Mouse (Mus musculus) adrenal gland, adult 8-10 months (tissue): Measurements from ENCODE around the gene Mrpl23. TPM values are rescaled to one million over a fixed set of nuclear protein-coding genes. Genes with fewer than 3 reads are reported as not detected.

Source experiments
- DNase-seq: peaks from one replicate; pipeline ENCODE4 v3.0.0; 2022
- total RNA-seq, 4 experiments: library from RNA; stranded (reverse); gene quantifications; 2 replicates each; pipeline ENCODE4 v1.2.4; 2022

The Mrpl23 gene
- total RNA-seq, 4 experiments from 2014 or later = 2.2 to 13.7 (median 4.8) TPM

DNA sequence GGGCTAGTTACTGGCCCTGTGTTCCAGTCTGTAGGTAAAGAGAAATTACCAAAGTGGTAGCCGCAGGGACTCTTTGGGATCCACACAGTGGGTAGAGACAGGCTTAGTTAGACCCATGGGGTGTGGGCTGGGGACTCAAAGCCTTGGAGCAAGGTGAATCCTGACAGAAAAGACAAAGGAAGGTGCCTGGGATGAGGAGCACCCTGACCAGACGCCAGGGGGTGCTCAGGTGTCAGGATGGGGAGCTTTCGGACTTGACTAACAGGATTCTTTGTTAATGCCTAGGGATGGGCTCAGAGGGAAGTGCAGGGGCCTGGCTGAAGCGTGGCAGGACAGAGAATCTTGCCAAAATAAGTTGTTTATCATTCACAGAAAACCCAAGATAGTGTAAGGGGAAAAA is 10.1 kb upstream of the Mrpl23 start:
- no peak for DNase-seq

DNA sequence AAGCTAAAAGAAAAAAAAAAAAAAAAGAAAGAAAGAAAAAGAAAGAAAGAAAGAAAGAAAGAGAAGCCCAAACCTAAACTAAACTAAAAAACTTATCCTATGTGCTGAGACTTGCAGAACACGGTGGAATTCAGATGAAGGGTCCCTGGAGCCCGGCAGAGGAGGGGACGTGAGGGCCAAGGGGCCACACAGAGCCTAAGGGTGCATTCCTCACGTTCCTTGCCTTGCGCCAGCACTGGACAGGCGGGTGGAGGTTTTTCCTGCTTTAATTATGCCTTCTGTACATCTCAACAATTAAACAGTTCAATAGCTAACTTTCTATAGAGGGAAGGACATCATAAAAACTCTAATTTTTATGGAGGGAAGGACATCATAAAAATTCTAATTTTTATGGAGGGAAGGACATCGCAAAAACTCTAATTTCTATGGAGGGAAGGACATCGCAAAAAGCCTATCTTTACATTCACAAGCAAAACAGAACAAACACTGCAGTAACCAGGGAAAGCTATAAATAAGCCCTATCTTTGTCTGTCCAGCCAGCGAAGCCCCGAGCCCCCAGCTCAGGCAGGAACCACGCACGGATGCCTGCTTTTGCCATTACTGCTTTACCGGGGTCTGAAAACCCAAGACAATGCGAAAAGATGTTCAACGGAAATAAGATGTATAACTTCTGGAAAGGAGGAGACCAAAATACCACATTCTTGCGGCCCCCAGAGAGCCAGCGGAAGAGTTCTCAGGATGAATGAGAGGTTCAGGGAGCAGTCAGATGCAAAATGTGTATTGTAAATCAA is 9.1 kb upstream of the Mrpl23 start:
- no peak for DNase-seq

GRCm38 (mm10) chr7:142525342-142526178 is 6.9 kb upstream of the Mrpl23 start:
- no peak for DNase-seq

DNA sequence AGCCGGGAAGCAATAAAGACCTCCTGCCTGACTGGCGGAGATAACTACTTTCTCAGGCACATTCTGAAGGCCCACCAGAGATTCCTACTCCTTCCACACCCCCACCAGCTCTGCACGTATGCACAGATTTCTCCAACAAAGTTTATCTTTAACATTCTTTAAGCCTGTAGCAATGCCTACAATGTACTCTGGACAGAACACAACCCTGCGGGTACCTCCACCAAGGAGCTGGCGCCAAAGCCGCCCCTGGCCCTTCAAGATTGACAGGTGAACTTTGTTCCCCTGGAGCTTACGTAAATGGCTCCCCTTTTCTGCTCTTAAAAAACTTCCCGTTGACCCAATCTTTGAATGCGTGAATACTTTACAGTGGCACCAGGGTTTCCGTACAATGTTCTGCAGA is 3.1 kb upstream of the Mrpl23 start:
- DNase-seq = no peak

DNA sequence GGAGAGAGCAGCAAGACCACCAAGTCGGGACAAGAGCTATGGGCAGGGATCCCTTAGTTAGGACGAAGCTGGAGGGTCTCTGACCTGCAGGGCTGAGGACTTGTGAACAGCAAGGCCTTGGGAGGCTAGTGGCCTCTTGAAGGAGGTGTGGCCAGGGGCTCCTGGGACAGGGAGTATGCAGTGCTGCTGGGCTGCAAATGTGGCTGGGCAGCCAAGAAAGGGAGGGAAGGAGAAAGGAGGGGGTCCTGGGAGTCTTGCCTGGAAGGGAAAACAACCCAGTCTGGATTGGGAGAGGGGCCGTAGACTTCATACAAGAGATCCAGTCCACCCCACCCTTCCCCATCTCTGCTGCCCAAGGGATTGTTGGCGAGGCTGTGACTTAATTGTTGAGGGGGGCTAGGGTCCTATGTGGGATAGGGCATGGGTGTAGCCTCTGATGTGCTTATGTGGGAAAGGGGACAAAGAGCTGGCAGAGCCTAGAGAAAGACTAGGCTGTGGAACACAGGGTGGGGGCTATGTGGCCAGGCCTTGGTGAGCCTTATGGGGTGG is 439 bp upstream of the Mrpl23 start:
- no peak for DNase-seq

- DNase-seq = peak; percentile 71
These were observed 771 bp downstream of the Mrpl23 start for GRCm38 (mm10) chr7:142533059-142533855.

DNA sequence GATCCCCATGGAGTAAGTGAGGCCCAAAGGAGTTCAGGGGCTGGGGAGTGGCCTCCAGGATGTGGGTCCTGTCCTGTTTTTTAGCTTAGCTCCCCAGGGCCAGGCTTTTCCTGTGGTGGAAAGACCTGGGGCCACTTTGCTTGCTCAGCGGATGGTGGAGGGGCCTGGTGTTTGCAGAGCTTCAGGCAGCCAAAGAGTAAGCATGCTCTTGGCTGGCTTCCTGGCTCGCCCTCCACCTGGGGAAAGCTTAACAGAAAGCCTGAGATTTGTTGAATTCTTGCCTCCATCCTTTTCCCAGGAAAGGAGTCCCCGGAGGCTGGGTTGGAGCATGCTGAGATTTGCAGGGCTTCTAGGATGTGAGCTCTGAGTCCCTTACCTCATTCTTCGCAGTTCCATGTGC is 2.6 kb downstream of the Mrpl23 start:
- DNase-seq = no peak

DNA sequence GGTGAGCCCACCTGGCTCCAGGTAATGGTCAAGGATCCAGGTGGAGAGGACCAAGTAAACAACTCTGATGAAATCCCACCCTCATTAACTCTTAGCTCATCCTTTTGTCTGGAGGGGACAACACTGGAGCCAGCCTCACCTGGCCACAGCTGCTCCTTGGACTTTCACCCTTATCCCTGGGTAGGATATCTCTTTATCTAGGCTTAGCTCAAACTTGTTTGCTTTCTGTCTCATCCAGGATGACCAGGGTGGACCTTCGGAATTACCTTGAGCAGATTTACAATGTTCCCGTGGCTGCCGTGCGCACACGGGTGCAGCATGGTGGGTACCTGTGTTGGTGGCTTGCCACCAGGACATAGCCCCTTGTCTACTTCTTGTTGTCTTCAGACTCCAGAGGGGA is 3.3 kb downstream of the Mrpl23 start:
- no peak for DNase-seq

DNA sequence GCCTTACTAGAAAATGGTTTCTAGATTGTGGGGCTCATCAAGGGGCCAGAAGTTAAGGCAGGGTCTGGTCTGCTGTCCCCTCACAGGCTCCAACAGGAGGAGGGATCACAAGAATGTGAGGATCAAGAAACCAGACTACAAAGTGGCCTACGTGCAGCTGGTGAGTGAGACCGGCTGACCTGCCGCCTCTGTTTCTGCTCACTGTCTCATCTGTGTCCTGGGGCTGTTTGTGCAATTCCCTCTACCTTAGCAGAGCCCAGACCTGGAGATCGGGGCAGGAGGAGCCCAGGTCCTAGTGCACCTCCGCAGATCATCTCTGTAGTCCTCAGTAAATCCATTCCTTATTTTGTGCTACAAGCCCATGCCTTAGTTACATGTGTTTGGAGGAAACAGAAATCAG is 4.7 kb downstream of the Mrpl23 start:
- DNase-seq = no peak

- no peak for DNase-seq
These were observed 5.4 kb downstream of the Mrpl23 start for GRCm38 (mm10) chr7:142537879-142538278.

GRCm38 (mm10) chr7:142538291-142538690 is 5.8 kb downstream of the Mrpl23 start:
- DNase-seq = no peak

DNA sequence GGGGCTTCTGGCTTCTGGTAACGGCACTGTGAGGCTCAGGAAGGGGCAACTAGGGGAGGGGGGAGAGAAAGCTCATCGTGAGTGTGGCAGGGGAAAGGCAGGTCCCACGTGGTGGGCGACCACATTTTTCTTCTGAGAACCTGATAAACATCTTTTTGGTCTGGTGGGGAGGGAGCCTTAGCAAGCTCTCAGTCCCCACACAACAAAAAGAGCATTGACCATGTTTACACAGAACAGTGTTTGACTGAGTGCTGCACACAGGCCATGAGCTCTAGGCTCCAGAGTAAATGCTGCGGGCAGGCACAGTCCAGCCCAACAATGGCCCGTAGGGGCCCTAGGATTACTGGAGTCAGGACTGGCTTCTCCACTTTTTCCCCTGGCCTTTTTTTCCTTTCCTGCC is 6.3 kb downstream of the Mrpl23 start:
- DNase-seq = no peak

- DNase-seq = no peak
These were observed 7.3 kb downstream of the Mrpl23 start for GRCm38 (mm10) chr7:142539828-142540227.

DNA sequence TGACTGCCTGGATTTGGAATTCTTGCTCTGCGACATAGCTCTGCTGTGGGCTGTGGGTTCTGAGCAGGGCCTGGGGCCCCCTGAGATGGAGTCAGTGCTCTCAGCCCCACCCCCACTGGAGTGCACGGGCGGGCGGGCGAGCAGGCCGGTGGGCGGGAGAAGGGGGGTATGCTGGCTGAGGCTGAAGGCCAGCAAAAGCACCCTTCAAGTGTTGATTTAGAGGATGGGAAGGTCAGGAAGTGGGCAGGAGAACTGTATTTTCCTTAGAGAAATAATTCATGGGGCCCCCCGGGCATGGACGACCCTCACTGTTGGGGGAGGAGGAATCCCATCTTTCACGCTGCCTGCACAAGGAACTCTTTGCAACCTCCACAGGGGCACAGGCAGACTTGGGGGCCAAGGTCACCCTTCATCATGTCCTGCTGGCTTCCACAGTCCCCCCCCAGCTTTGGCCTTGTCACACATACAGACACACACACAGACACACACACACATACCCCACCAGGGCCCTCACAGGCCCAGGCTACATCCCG is 10.4 kb downstream of the Mrpl23 start:
- DNase-seq = no peak

DNA sequence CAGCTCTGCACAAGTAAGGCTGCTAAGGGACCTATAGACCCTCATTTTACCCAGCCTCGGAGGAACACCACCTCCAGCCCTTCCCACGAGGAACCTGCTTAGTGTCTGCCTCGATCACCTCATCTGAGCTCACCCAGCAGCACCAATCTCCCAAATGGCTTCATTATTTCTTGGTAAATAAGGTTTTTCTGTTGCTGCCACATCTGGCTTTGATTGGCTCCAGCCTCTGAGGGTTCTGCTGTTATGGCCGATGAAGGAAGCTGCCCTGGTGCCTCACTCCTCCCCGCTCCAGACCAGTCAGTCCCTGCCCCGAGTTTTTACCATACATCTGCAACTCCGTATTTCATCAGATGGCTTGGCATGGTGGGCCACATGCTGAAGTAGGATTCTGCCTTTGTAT is 13.5 kb downstream of the Mrpl23 start:
- no peak for DNase-seq

DNA sequence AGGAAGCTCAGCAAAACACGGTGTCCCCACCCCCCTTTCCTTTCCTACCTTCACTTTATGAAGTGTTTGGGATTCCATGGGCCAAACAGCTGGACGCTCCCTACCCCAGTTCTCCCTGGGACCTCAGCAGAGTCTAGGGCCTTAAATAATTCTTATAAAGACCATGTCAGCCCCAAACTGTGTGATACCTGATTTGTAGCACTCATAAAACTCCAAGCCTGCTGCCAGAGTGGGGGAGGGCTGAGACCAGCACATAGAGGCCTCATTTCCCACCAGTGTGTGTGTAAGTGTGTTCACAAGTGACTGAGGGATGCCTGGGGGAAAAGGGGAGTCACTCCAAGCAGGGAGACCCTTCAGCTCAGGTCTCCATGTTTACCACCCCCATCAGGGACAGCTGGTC is 15.4 kb downstream of the Mrpl23 start:
- DNase-seq = no peak

- no peak for DNase-seq
These were observed 16.2 kb downstream of the Mrpl23 start for GRCm38 (mm10) chr7:142548706-142549105.

DNA sequence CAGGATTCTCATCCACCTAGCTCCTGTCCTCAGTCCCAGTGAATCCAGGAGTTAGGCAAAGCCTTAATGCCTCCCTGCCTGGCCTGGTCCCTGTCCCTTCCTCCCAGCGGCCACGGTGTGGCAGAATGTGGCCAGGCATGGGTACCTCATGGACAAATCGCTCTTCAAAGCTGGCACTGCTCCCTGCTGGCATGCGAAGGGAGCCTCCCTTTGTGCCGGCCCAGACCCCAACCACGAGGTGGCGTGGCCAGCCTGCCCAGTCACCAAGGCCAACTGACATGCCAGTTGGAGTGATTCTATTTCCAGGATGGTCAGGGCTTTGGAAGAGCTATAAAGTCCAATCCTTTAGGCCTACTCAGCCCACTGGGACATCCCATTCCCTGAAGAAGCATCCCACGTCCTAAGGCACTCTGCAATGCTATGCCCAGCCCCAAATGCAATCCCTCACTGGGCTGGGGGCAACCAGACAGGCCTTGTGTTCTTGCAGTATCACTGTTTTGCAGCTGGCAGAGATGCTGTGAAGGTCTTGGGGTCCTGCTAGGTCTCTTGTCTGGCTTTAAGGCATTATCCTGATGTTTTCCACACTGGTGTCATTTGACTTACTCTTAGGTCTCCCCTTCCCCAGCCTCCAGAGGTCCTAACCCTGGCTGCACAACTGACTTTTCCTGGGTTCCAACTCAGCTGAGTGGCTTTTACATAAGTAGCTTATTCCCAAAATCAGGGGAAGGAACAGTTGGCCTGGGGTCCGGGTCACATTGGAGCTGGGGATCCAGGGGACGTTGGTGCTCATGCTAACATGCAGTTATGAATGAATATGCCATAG is 17.7 kb downstream of the Mrpl23 start:
- DNase-seq = peak; percentile 30

DNA sequence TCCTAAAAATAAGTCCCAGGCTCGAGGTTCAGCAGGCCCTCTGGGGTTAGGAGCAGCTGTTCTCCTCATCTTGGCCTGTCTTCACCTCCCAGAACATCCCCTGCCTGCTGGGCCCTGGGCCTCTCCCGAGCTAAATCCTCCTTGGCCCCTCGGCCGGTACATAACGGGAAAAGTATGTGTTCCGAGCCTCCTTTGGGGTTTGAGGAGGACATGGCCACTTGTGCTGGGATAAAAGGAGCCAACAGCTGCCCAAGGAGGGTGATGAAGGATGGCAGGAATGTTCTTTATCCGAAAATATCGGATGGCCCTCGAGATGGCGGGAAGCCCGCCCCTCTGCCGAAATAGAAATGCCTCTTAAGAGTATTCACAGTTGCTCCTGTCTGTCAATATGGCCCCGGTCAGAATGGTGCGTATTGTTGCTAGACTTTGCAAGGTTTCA is 18.5 kb downstream of the Mrpl23 start:
- no peak for DNase-seq

GRCm38 (mm10) chr7:142551691-142552090 is 19.2 kb downstream of the Mrpl23 start:
- DNase-seq = no peak
